Mouse (Mus musculus) effector memory CD4-positive, alpha-beta T cell, adult 7 months (primary cell): Measurements from ENCODE around the gene 1700020D05Rik. TPM values are rescaled to one million over a fixed set of nuclear protein-coding genes. Genes with fewer than 3 reads are reported as not detected.

Source experiments
- polyA plus RNA-seq: library from polyadenylated mRNA; unstranded; fragments of 100-300 nt; shearing (Covaris generic); gene quantifications from one replicate; pipeline ENCODE4 v1.2.1, GENCODE M21; 2017

Gene 1700020D05Rik
- polyA plus RNA-seq = 0.38 TPM

DNA sequence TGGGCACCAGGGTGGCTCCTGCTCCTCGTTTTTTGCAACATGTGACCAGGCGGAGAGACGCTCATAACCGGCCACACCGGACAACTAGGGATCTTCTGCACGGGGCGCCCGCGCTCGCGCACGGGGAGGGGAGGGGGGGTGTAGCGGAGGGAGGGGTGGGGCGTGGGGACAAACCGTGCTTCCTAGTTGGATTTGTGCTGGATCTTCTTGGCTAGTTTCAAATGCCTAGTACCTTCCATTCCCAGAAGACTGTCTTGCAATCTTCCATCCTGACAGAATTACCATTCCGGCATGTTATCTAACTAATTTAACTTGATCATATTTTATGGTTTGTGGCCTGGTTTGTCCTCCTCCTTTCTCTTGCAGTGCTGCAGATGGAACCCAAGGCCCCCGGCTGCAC lies at the start of gene 1700020D05Rik:
Gene 1700020D05Rik, minus strand, starts transcription at position 101 of the 400 bp plus-strand sequence.

DNA sequence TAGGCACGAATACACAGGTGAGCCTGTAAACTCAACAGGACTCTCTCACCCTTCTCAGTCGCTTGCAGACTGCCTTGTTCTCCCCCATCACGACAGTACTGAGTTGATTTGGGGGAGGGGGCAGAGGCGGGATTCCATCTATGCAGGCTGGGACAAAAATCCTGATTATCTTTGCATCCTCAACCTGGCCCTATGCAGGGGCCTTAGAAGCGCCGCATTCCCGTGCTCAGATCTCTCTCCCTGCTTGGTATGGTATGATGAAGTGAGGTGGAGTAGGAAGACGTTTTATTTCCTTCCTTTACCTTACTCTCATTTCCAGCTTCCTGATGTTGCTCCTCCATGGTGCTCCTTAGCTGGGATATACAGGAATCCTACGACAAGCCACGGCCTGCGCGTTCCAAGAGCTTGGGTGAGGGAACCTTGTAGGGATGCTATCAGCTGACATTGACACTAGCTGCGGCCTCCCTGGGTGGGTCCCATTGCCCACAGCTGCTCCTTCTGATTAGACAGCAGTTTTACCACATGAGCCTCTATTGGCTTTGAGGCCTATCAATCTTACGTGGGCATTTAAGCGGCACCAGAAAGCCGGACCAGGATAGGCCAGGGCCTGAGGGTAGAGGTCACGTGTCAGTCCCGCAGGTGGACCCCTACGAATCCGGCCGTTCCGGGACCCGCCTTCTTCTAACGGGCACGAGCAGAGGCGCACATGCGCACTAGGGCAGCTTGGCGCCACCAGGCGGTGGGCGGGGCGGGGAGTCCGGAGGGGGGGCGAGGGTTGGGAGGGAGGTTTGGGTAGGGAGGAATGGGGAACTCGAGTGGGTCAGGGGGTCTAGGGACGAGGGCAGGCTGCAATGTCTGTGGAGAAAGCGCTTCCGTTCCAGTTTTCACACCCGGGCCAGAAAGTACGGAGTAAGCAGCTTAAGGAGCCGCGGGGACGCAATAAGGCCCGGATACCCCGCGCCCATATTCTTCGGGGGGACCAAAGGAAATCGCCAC lies 6.7 kb upstream of the 1700020D05Rik start, which contains the start of gene Snx32:
Gene Snx32, minus strand, starts transcription at position 508 of the 996 bp plus-strand sequence.

DNA sequence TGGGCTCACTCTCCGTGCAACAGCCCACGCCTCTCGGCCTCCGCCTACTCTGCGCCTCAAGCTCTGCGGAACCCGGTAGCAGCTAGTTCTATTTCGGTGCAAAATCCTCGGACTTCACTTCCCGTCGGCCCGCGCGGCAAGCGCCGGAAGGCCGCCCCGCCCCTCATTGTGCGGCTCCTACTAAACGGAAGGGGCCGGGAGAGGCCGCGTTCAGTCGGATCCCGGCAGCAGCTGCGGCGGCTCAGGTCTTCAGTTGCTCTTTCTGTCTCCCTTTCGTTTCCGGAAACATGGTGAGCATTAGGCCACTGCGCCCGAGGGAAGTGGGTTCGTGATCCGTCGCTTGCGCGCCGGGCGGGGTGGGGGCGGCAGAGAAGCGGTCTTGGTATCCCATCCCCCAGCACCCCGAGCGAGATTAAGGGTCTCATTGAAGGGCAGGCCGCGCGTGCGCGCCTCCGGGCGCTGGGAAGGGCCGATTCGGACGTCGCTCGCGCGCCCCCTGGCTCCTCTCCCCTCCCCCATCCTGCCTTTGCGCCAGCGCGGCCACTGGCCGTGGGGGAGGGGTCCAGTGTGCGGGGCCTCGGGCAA lies 13.2 kb downstream of the 1700020D05Rik start, which contains the start of gene Cfl1:
Gene Cfl1, plus strand, starts transcription at position 143 of the 585 bp plus-strand sequence.

DNA sequence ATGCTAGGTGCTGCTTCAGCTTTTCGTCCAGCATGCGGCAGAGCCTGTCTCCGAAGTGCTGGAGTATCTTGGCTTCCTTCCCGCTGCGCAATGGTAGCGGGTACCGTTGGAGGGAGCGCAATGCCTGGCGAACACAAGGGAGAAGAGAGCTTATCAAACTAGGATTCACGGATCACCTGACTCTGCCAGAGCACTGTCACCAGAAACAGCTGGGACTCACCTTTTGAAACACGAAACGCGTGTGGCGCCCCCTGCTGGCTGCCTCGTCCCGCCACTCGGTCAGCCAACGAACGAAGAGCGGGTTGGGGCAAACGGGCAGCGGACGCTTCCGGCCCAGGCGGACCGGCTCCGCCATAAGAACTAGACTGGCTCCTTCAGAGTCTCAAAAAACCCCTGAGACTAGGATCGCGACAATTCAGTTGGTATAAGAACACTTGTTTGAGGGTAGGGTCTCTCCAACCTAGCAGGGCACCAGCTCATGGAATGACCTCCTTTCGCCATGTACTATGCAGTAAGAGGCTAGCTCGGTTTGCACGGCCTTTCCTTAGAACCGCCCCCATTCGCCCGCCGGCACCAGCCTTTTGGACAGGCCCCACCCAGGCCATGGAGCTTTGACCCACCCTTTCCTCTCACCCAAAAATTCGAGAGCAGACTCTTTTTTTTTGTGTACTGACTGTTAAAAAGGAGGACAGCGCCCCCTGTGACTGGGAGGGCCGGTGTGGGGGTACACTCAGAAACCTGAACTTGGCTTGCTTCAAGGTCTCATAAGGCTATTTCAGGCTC lies 15.6 kb downstream of the 1700020D05Rik start, which contains the start of gene Mus81:
Gene Mus81, minus strand, starts transcription at position 635 of the 783 bp plus-strand sequence.

DNA sequence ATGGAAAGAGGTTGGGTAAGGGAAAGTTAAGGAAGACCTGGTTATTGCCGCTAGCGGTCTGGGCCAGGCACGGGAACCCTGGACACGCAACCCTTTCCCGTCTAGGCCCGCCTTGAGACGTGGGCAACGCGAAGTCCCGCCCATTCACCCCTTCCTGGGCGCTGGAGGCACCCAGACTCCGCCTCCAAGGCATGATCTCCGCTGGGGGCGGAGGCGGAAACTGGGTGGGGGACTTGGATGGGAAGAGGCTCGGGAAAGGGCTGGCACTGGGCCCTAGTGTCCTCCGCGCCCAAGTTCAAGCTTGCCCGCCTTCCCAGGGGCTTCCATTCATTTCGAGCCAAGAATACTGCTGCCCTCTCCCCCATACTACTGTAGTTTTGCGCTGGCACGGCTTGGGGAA lies 29.9 kb downstream of the 1700020D05Rik start, which contains the start of gene Efemp2:
Gene Efemp2, plus strand, starts transcription at position 235 of the 400 bp plus-strand sequence.

DNA sequence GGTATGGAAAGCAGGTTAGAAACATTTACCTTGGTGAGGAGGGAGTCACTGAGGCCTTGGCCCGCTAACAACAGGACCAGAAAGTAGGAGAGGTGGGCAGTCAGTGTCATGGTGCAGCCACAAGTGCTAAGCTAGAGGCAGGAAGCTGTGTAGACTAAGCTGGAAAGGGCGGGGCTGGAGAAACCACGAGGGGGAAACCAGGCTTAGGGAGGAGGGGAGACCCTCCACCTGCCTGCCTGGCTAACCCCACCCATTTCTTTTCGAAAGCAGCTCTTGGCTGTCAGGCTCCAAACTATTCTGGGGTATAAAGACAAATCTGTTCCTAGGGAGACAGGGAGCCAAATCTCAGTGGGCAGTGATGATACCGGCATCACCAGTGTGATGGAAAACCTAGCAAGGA lies 35.2 kb downstream of the 1700020D05Rik start, which contains the start of gene Ctsw:
Gene Ctsw, minus strand, starts transcription at position 134 of the 400 bp plus-strand sequence.

DNA sequence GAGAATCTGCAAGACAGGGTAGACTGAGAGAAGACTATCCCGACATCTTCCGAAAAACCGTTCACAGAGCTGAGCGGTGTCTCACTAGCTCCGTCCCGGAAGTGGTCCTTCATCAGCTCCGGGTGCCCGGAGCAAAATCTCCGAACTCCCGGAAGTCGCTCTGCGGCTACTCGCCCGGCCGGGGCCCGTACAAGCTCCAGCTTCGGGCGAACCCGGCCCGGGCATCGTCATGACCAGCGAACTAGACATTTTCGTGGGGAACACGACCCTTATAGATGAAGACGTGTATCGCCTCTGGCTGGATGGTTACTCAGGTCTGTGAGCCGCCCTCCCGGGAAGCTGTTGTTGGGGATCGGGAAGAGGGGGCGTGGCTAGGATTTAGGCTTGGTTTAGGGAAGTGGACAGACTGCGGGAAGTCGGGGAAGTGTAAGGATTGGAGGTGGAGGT lies 43.1 kb downstream of the 1700020D05Rik start, which contains the start of gene Fibp:
Gene Fibp, plus strand, starts transcription at position 151 of the 447 bp plus-strand sequence.

DNA sequence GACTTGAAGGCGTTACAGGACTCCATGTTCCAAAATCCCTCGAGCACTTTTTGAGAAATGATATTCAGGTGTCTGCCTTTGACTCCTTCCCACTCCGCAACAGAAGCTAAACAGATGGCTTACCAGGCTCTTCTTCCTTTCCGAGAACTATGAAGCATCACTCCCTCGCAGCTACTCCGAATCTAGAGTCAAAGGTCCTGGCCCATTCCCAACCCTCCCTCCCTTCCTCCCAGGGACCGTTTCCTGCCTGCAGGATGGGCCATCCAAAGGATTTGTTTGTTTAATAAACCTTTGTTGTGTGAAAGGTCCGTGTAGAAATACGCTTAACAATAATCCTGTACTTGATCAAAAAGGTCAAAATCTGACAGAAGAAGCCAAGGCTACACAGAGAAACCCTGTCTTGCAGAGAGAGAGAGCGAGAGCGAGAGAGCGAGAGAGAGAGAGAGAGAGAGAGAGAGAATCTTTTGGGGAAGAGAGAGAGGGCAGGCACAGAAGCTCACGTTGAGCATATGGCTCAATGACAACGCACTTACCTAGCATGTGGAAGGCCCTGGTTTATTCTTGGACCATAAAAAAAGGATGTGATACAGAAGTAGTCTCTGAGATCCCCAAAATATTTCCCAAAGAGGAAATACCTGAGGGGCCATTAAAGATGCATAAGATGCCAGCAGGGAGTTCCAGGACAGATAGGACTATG lies 45.7 kb downstream of the 1700020D05Rik start, which contains the start of gene Ccdc85b:
Gene Ccdc85b, minus strand, starts transcription at position 149 of the 697 bp plus-strand sequence.

Other genes starting within 250 kb of the 1700020D05Rik start
- gene Pacs1, start 230.7 kb downstream of the 1700020D05Rik start, polyA plus RNA-seq = 92.1 TPM
- 304 TPM for gene Sf3b2, start 208.3 kb downstream of the 1700020D05Rik start, polyA plus RNA-seq
- gene Gal3st3, start 205.5 kb downstream of the 1700020D05Rik start, polyA plus RNA-seq = not detected
- gene Catsper1, start 168.0 kb downstream of the 1700020D05Rik start, polyA plus RNA-seq = not detected
- gene Cst6, start 154.2 kb downstream of the 1700020D05Rik start, polyA plus RNA-seq = 0.10 TPM
- 47.5 TPM for gene Eif1ad, start 137.0 kb downstream of the 1700020D05Rik start, polyA plus RNA-seq
- 160 TPM for gene Banf1, start 136.6 kb downstream of the 1700020D05Rik start, polyA plus RNA-seq
- 224 TPM for gene Sart1, start 115.1 kb downstream of the 1700020D05Rik start, polyA plus RNA-seq
- gene Tsga10ip, start 101.3 kb downstream of the 1700020D05Rik start, polyA plus RNA-seq = 1.1 TPM
- 180 TPM for gene Drap1, start 78.8 kb downstream of the 1700020D05Rik start, polyA plus RNA-seq
- gene AI837181, start 78.6 kb downstream of the 1700020D05Rik start, polyA plus RNA-seq = 23.6 TPM
- not detected for gene Fosl1, start 56.2 kb downstream of the 1700020D05Rik start, polyA plus RNA-seq
- 5.7 TPM for gene Ccdc85b, start 45.9 kb downstream of the 1700020D05Rik start, polyA plus RNA-seq
- gene Fibp, start 43.2 kb downstream of the 1700020D05Rik start, polyA plus RNA-seq = 59.4 TPM
- gene Ctsw, start 35.3 kb downstream of the 1700020D05Rik start, polyA plus RNA-seq = 473 TPM
- 2.7 TPM for gene Efemp2, start 29.8 kb downstream of the 1700020D05Rik start, polyA plus RNA-seq
- gene Mus81, start 15.4 kb downstream of the 1700020D05Rik start, polyA plus RNA-seq = 18.9 TPM
- gene Cfl1, start 13.3 kb downstream of the 1700020D05Rik start, polyA plus RNA-seq = 2,966 TPM
- gene Snx32, start 6.8 kb upstream of the 1700020D05Rik start, polyA plus RNA-seq = 3.2 TPM
- 0.17 TPM for gene Ovol1, start 56.9 kb upstream of the 1700020D05Rik start, polyA plus RNA-seq
- 9.9 TPM for gene Ap5b1, start 64.2 kb upstream of the 1700020D05Rik start, polyA plus RNA-seq
- 106 TPM for gene Rnaseh2c, start 98.1 kb upstream of the 1700020D05Rik start, polyA plus RNA-seq
- gene Kat5, start 106.5 kb upstream of the 1700020D05Rik start, polyA plus RNA-seq = 87.0 TPM
- gene Rela, start 133.7 kb upstream of the 1700020D05Rik start, polyA plus RNA-seq = 333 TPM
- gene Sipa1, start 159.9 kb upstream of the 1700020D05Rik start, polyA plus RNA-seq = 216 TPM
- gene Map3k11, start 185.0 kb upstream of the 1700020D05Rik start, polyA plus RNA-seq = 60.9 TPM
- gene Pcnx3, start 185.1 kb upstream of the 1700020D05Rik start, polyA plus RNA-seq = 38.2 TPM
- 5.8 TPM for gene Kcnk7, start 200.6 kb upstream of the 1700020D05Rik start, polyA plus RNA-seq
- gene Ehbp1l1, start 222.5 kb upstream of the 1700020D05Rik start, polyA plus RNA-seq = 53.7 TPM
- 83.2 TPM for gene Fam89b, start 225.9 kb upstream of the 1700020D05Rik start, polyA plus RNA-seq
- 0.33 TPM for gene Ltbp3, start 237.1 kb upstream of the 1700020D05Rik start, polyA plus RNA-seq